Comparison of ENCODE assay signal across 10 mouse cellular contexts in genomic region chr11:61652686-61653447, GRCm38 (mm10). TPM values are rescaled to one million over a fixed set of nuclear protein-coding genes. Genes with fewer than 3 reads are reported as not detected.
DNase-seq lines count a peak whose midpoint lies in the region; ATAC-seq and TF ChIP-seq lines count a peak whose summit lies in the region.
"Had no signal": no experiment of that assay in that cellular context is flagged by ENCODE, and none has a peak within 500 bp of the region (broad histone marks: within the 10 kb centered on the region; RNA-seq: fewer than 3 reads in every experiment).

Gene Grap (plus strand): TSS chr11:61653265.

- 62% methylated on average over 10 of the region's 10 CpGs for WGBS in kidney, embryonic 14.5 days

- no peaks in the 10 kb centered on the region for H3K9me3 ChIP-seq in kidney, embryonic 14.5 days (ENCODE audit: control insufficient read depth, low read length)
- H3K9me3 ChIP-seq: limb, embryonic 12.5 days had no signal

- no peaks in the 10 kb centered on the region for H3K27me3 ChIP-seq in kidney, embryonic 14.5 days (ENCODE audit: control insufficient read depth, insufficient read depth, low read length)
- H3K27me3 ChIP-seq: limb, embryonic 12.5 days; Patski had no signal

- TF ChIP-seq CTCF in layer of hippocampus, adult 2 months (conservative IDR thresholded peaks at IDR 0.05) = no peak

- H3K36me3 ChIP-seq in kidney, embryonic 14.5 days (ENCODE audit: control insufficient read depth, insufficient read depth, low read length) = no peaks in the 10 kb centered on the region
- H3K36me3 ChIP-seq: limb, embryonic 12.5 days had no signal

- ATAC-seq in kidney, embryonic 14.5 days (ENCODE audit: low FRiP score, low TSS enrichment) = no peak
- ATAC-seq: Patski had no signal

- H3K27ac ChIP-seq in layer of hippocampus, adult 2 months = peak within 1 kb of the TSS; percentile 61; the same call in 1 of the 2 replicates
- no peak within 1 kb of the TSS for H3K27ac ChIP-seq in kidney, embryonic 14.5 days (ENCODE audit: low read depth, low read length)
- H3K27ac ChIP-seq: limb, embryonic 12.5 days had no signal

- no peaks in the 10 kb centered on the region for H3K4me1 ChIP-seq in kidney, embryonic 14.5 days (ENCODE audit: control insufficient read depth, insufficient read depth, low read length)
- H3K4me1 ChIP-seq: limb, embryonic 12.5 days had no signal

- no peak within 1 kb of the TSS for H3K9ac ChIP-seq in kidney, embryonic 14.5 days (ENCODE audit: low read depth, low read length)
- H3K9ac ChIP-seq: limb, embryonic 12.5 days had no signal

- DNase-seq in layer of hippocampus, adult 2 months (ENCODE audit: low spot score in 2 of 2) = no peak
- DNase-seq in layer of hippocampus, adult 18-20 months (ENCODE audit: low spot score in 2 of 2) = no peak
- peak; percentile 62 to 81 for DNase-seq in heart, adult 9 months (ENCODE audit: low spot score in 2 of 2)
- peak; percentile 65 to 71 for DNase-seq in lung, postnatal 4 days
- DNase-seq in cerebellum, postnatal 4 days (ENCODE audit: low spot score in 2 of 2) = no peak
- DNase-seq in frontal cortex, adult 2 months (ENCODE audit: extremely low spot score in 1 of 2, low spot score in 1 of 2) = no peak
- no peak for DNase-seq in right cerebral cortex, postnatal 25 days

- H3K4me3 ChIP-seq in layer of hippocampus, adult 2 months = peak within 1 kb of the TSS; percentile 36
- peak within 1 kb of the TSS; percentile 15; the same call in 1 of the 2 replicates for H3K4me3 ChIP-seq in kidney, embryonic 14.5 days (ENCODE audit: low read length)
- H3K4me3 ChIP-seq: limb, embryonic 12.5 days had no signal

- 0 out of 2 replicates have a peak within 1 kb of the TSS, but pooled peaks have one; percentile 21 for H3K4me2 ChIP-seq in kidney, embryonic 14.5 days (replicated peaks; ENCODE audit: low read depth, low read length)
- H3K4me2 ChIP-seq: limb, embryonic 12.5 days had no signal

RNA-seq across cellular contexts. Expression of gene Grap, which starts in this region (rescaled TPM):
- total RNA-seq in layer of hippocampus, adult 2 months (2021) = 1 to 10 TPM; 4.1 to 4.4 TPM
- 1 to 10 TPM; 3.8 to 4.5 TPM for total RNA-seq in layer of hippocampus, adult 18-20 months (2021)
- 7.5 and 8.6 TPM in 2 replicates for polyA plus RNA-seq in kidney, embryonic 14.5 days (2014; fragmentation: Nextera tagmentation; extraction: Ambion mirVana)
- polyA plus RNA-seq in frontal cortex, adult 2 months (2012; rRNA removed) = 6.6 and 7.2 TPM in 2 replicates

Comparison
In these comparisons a context has a peak if more than half of its experiments do, and no peak if none do; other contexts are left out.
1. DNase-seq: peak in heart, adult 9 months (2 of 2) and lung, postnatal 4 days (2 of 2); none in layer of hippocampus, adult 2 months (0 of 2), layer of hippocampus, adult 18-20 months (0 of 2), cerebellum, postnatal 4 days (0 of 2), frontal cortex, adult 2 months (0 of 2) and right cerebral cortex, postnatal 25 days (single experiment).